Mouse (Mus musculus) cerebellum, adult 8-10 months (tissue): Measurements from ENCODE around the gene Etnk1.
A peak's percentile ranks its signal among the peaks of the same experiment; 100 is the strongest.
"Not testable (repeated sequence)": the region's sequence is repeated elsewhere in the genome, so short reads cannot be mapped to it uniquely, and the experiment has no call there.

Source experiments
- DNase-seq: peaks from one replicate; pipeline ENCODE4 v3.0.0; 2022

Etnk1 gene

DNA sequence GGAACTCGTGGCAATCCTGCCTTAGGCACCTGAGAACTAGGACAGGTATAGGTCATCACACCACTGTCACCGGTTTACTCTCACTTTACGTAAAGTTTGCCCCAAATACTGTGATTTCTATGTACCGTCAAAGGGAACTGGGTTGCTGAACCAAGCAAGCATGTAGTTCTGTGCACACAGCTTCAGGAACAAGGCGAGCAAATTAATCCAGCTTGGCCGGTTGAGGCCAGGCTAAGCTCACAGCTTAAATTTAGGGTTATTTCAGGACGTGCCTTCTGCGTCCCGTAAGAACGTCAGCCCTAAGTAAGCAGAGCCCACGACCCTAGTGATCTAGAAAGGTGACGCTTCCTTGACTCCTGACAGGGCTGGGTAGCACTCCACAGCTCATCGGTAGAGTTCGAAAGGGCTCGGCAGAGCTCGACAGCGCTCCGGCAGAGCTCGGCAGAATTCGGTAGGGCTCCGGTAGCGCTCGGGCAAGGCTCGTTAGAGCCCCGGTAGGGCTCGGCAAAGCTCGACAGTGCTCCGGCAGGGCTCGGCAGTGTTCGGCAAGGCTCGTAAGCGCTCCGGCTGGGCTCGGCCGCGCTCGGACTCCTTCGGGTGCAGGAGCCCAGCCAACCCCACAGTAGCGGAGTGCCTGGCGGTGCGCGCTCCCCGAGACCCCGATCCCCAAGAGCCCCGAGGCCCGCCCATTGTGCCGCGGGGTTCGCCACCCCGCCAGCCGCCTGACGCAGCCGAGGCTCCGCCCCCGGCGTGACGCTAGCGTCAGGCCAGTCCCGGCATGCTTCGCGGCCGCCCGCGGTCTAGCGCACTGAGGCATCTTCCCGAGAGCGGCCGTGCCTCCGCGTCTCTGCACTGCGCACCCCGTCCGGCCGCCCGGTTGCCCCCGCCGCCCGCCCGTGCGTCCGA is at the start of gene Etnk1:
Etnk1 (plus strand) TSS at position 770 of the 906 bp plus-strand sequence.
- DNase-seq = peak; percentile 100

DNA sequence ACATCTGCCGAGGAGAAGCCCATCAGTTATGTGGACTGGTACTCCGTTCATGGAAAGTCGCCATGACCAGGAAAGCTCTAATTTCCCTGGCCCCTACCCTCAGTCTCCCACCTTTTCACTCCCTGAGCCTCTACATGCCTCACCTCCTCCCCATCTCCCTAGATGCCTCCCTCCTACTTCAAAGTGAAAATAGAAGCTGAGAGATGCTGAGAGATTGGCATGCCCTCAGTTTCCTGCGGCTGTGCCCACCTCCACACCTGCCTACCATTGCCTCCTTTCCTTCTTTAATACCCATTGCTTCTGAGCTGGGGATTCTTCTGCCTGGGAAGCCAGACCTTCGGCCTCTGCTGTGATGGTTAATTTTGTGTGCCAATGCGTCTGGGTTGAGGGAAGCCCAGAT is 47.7 kb upstream of the Etnk1 start:
- no peak for DNase-seq

DNA sequence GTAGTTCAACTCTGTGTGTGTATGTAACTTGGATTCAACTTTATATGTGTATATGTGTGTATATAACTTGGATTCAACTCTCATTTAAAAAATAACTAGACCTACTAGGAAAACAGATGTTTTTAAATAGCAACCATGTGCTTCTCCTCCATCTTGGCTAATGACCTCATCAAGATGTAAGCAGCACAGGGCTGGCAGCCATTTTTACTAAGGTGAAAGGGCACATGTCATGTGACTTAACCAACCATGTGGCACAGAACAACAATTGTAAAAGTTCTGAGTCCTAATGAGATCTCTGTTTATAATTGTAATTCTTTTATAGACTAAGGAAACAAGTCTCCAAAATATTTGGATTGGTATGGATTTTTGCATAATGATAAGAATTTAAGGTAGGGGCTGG is 41.3 kb upstream of the Etnk1 start:
- no peak for DNase-seq

DNA sequence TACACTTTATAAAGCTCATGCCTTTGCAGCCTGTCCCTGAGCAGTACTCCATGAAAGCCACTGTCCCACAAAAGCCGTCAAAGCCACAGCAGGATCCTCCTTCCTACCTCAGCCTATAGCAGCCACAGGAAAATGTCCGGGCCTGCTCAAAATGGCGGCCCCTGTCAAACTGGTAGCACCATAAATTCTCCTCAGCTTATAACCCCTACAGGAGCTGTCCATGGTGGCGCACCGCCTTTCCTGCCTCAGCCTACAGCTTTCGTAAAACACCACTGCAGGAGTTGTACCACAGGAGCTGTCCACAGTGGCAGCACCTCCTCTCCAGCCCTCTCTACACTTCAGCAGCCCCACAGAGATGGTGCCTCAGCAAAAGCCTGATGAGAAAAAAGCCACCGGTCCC is 37.6 kb upstream of the Etnk1 start:
- DNase-seq = no peak

DNA sequence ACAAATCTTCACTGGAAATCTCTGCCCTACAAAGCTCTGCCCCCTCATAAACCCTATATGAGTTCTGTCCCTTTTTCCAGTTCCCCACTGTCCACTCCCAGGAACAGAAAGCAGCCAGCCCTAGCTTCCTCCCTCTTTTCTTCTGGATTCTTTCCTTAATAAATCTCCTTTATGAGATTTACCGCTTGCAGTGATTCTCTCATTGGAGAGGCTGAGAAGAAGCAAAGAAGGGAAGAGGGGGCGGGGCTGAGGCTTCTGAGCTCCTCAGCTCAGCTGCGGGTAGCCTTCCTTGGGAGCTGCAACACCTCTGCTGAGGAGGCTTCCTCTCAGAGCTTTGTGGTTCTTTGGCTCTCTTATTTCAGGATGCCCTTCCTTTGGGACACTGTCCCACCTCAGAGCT is 37.1 kb upstream of the Etnk1 start:
- DNase-seq = no peak

DNA sequence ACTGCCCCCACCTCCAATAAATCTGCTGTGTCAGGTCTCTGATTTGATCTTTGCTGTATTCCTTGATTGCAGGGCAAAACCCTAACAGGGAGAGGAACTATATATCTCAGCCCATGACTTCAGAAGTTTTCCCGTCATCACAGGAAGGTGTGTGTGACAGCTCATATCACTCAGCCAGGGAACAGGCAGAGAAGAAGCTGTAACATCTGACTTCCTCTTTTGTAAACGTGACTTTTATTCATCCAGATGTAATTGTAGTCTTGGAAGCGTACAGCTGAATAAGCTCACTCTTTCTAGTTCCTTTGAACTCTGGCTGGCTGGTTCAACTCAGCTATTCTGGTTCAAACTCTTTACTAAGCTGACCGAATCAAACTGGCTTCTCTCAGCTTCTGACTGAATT is 36.6 kb upstream of the Etnk1 start:
- no peak for DNase-seq

DNA sequence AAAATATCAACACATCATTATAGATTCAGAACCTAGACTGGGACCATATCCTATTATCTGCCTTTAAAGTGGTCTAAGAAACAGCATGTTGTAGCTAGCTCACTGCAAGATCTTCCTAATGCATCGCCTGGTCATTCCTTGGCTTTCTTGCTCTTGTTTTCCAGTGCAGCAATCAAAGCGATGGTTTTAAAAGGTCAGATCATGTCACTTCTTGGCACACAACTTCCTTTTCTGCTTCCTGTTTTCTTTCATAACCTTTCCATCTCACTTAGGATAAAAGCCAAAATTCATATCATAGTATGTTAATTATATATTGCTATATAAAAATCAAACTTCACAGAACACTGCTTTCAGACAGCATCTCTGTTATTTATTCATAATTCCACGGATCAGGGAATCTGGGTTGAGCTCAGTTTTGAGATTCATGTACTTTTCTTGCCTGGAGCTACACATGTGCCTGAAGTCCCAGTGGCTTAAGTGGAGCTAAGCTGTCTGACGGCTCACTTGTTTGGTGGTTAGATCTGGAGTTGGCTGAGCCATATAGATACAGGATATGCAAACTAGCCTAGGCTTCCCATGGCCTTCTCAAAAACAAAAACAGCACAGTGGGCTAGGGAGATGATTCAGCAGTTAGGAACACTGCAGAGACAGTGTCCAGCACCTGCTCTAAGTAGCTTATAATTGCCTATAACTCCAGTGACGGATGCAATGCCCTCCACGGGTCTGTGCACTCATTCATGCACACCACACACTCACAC is 34.9 kb upstream of the Etnk1 start:
- no peak for DNase-seq

DNA sequence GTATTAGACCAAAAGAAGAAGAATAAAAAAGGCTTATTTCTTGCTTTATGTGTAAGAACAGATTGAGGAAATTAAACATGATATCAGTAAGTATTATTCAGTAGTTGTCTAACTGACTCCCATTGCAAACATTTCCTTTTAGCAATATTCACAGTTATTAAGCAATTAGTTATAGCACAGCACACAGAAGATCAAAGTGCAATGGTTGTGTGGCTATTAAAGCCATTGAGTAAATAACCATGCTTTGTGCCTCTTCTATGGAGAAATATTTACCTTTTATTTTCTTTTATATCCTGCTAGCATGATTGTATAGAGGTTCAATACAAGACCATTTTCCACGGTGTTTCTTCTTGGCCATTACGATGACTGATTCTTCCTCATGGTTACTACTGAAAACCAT is 33.9 kb upstream of the Etnk1 start:
- DNase-seq = no peak

DNA sequence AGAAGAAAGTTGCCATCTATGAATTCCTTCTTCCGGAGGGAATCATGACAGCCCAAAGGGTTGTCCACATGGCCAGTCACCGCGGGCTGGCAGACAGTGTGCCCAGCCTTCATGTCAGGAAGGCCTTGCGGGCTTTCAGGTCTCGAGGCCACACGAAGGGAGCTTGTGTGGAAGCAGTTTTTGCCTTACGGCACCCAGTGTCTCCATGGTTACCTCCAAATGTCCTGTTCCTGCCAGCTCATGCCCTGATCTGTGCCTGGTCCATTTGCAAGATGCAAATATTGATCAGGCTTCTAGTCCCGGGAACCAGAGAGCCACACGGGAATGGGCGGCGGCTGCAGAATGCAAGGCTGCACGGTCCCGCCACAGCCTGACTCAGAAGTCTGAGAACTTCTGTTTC is 31.9 kb upstream of the Etnk1 start:
- DNase-seq = no peak

DNA sequence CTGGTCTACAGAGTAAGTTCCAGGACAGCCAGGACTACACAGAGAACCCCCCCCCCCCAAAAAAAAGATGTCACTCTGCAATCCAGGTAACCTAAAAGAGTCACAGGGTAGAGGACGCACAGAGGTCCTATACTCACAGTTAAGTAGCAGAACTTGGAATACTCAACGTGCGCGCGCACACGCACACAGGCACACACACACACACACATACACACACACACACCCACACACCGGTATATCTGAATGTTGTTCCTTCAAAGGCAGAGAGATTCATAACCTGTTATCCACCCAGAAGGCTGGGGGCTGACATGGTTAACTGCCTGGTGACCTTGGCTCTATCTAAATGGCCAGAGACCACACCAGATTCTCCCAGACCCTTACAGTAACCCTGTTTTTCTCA is 30.3 kb upstream of the Etnk1 start:
- DNase-seq = no peak

DNA sequence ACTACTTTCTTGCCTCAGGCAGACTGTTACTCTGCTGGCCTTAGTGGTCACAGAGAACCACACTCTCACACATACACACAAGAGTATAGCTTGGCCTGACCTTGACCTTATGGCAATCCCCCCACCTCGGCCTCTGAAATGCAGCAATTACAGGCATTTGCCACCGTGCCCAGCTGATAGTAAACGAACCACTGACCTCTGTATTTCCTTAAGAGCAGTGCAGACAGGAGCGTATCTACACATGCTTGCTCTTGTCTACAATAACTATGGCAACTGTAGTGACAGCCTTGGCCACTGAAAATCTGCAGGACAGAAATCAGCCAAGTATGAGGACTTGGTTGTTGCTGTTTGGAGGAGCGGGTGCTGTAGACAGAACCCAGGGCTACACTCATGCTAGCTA is 29.7 kb upstream of the Etnk1 start:
- DNase-seq = no peak

DNA sequence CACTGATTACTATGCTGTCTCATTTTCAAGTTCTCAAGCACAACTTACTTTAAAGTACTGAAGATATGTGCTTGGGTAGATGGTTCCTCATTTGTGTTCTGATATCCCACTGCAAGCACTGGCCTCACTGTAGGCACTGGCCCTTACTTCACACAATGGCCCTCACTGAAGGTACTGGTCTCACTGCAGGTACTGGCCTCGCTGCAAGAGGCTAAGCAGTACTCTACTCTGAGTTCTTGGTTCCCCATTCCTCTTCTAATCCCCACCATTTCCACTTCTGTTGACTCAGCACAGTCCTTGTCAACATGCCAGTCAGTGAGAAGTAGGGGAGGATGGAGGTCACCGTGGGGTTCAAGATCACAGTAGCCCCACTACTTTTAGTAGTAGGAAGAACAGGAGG is 27.6 kb upstream of the Etnk1 start:
- DNase-seq = no peak

DNA sequence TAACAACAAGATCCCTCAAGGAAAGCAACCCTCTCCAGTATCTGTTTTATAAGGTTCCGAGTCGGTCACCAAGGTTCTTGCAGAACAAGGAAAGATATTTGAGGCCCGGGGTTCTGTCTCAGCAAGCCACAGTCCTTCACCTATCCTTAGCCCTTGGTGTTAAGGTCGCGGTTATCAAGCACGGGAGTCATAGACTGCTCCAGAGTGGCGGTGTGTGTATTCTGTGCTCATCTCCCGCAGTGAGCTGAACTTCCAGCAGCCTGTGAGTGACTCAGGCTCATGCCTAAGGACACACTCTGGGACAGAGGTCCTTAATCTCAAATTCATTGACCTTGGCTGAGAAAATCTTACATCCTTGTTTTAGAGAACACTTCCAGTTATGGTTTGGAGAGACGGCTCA is 26.1 kb upstream of the Etnk1 start:
- DNase-seq = no peak

DNA sequence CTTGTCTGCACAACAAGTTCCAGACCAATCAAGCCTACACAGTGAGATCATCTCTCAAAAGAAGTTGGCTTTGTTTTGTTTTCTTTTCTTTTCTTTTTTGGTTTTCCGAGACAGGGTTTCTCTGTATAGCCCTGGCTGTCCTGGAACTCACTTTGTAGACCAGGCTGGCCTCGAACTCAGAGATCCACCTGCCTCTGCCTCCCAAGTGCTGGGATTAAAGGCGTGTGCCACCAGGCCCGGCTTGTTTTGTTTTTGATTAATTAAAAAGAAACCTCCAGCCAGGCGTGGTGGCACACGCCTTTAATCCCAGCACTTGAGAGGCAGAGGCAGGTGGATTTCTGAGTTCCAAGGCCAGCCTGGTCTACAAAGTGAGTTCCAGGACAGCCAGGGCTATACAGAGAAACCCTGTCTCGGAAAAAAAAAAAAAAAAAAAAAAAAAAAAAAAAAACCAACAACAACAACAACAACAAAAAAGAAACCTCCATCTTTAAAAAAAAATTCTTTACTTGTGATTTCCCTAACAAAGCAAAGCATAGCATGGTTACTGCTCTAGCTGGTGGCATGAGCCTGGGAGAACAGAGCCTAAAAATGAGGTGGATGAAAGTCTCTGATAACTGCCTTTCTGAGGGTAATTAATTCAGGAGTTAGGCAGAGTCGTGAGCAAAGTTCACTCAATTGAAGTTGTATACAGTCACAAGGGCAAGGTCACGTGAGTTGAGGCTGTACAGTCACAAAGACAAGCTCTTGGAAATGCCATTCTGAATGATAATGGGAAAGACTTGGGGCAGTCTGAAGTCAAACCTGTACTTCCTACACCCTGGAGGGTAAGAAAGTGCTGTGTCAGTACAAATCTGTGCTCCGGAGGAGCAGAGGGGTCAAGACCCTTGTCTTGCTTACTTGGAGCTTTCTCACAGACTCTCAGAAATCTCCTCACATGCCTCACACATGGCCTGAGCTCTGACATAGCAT is 25.1 kb upstream of the Etnk1 start:
- not testable (repeated sequence) for DNase-seq

DNA sequence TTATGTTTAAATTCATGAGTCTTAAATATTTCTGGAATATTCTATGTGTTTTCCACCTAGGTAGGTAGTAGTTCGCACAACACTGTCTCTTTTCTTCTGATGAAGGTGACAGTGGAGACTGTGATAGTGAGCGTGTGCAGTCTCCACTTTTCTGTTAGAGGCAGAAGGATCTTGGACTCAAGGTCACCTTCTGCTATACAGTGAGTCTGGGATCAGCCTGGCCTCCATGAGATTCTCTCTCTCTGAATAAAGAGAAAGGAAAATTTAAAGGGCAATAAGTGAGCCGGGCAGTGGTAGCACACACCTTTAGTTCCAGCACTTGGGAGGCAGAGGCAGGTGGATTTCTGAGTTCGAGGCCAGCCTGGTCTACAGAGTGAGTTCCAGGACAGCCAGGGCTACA is 24.2 kb upstream of the Etnk1 start:
- DNase-seq = no peak

DNA sequence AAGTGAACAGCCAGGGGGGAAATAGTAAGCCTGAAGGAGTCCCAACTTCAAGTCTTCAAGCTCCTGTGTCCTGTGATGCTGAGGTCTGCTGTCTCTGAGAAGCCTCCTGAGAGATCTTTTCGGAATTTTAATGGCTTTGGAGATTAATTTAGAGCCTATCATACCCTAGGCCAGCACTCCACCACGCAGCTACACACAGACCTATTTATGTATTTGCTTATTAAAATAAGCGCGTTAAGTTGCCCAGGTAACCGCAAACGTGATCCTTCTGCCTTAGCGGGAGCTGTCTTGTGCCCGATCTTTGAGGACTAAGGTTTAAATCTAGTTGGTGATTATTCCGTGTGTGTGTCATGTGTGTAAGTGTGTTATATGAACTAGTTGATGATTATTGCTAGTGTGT is 23.7 kb upstream of the Etnk1 start:
- DNase-seq = no peak

DNA sequence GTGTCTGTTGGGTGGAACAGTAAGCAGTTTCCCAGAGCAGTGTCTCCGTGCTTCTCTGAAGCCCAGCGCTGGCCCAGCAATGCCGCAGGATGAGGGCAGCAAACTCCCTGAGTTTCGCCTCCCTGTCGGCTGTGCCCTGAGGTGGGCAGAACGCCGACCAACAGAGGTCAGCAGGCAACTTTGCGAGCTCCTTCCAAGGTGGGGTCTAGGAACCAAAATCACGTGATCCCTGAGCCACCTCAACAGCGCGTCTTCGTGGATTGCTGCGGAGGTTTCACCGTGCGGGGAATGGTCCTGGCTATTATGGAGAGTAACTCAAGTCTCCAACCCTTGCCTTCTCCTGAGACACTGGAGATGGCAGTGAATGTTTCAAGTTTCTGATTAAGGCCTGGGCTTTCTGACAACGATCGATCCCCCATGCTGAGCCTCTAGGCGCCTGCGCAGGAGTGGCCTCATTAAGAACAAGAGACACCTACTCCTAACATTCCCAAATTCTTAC is 23.2 kb upstream of the Etnk1 start:
- peak; percentile 32 for DNase-seq

DNA sequence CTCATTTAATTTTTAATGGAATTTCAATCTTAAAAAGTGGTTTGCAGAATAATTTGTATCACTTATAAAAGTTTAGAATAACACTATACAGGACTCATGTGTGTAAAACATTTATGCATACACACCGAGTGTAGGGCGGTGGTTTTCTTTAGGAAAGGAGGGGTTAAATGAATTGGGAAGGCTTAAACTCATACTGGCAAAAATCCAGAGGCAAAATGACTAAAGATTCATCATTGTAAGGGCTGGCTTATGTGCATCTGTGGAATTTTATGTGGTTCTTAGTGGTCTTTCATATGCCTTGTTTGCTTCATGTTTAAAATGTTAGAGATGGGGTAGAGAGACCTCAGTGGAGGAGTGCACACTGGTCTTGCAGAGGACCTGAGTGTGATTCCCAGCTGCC is 22.5 kb upstream of the Etnk1 start:
- DNase-seq = no peak

DNA sequence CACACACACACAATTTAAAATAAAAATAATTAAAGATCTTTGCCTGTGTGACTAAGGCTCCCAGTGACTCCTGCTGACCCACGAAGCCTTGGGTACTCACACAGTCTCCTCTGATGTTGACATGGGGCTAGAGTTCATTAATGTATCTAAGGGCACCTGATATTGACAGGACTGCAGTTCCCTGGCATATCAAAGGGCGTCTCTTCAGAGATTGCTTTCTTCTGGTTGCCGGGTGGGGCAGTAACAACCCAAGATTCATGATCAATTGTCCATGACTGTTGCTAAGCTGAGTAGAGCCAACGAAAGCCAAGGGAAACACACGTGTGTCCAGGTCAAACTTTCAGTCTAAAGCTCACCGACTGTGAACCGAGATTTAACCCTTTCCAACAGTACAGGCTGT is 22.0 kb upstream of the Etnk1 start:
- DNase-seq = no peak

DNA sequence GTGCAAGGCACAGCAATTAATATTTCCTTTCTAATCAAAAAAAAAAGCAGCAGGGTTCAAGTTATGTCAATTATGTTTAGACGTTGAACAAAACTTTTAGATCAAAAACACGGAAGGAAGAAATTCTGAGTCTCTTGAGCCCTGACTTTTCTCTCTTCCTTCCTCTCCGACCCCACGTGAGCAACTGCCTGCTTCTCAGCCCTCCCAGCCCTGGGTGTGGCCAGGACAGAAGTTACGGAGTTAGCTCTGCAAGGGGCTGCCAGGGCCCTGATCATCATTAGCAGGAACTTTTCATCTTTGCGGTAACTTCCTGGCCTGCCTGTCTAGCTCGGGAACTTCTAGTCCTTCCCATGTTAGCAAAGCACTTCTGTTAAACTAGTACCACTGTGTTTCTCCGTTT is 20.3 kb upstream of the Etnk1 start:
- DNase-seq = no peak

DNA sequence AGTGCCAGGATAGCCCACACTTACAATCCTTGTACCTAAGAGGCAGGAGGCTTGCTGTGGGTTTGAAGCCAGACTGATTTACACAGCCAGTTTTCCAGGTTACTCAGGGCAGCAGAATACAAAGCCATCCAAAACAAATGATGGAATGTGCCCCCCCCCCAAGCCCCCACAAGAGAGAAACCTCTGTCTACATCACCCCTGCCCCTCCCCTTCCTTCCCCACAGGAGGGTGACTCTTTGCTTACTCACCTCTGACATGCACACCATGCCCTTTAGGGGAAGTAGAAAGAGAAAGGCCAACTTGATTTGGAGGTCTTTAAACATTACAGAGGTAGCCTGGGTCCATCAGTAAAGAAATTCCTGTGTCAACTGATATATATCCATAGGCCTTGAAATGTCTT is 18.2 kb upstream of the Etnk1 start:
- no peak for DNase-seq

DNA sequence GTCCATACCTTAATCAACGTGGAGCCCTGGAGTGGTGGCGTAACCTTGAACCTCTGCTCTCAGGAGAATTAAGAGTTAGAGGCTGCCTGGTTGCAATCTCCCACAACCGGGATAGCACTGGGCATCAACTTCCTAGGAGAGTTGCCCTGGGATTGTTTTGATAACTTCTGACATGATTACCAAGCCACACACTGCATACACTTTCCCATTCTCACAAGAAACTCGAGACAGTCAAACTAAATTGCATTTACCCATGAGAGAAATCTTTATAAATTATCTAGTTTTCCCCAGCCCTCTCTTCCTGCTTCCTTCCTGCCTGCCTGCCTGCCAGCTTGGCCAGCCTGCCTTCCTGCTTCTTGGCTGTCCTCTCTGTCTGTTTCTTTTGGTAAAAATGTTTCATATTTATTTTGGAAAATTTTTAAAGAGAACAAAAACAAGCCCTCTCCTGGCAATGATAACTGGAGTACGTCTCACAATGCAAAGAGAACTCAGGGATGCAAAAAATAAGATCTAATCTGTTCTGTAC is 17.2 kb upstream of the Etnk1 start:
- DNase-seq = no peak
